Mouse (Mus musculus) lung, embryonic 16.5 days (tissue): ENCODE measurements around the gene Ano6. TPM values are rescaled to one million over a fixed set of nuclear protein-coding genes. Genes with fewer than 3 reads are reported as not detected.
A peak's percentile ranks its signal among the peaks of the same experiment; 100 is the strongest.
"Not testable (repeated sequence)": the region's sequence is repeated elsewhere in the genome, so short reads cannot be mapped to it uniquely, and the experiment has no call there.

ENCODE experiments used
- ATAC-seq: fragments of 200-750 bp; cut with Nextera tagmentation; 2 replicates; pipeline ENCODE4 v1.8.0; 2017; ENCODE audit warnings: low read depth, mild to moderate bottlenecking, moderate library complexity
- H3K27ac ChIP-seq: fragments of 300-500 bp; sonication (generic); 2 replicates; pipeline ENCODE4 v1.5.1; 2014; ENCODE audit warnings: mild to moderate bottlenecking, control low read depth, low read length
- H3K27me3 ChIP-seq: fragments of 300-500 bp; sonication (generic); 2 replicates; pipeline ENCODE4 v1.6.1; 2014; ENCODE audit warnings: low read depth, low read length, mixed read lengths; ENCODE audit not compliant: control insufficient read depth, insufficient read depth
- H3K36me3 ChIP-seq: fragments of 300-500 bp; sonication (generic); 2 replicates; pipeline ENCODE4 v1.6.1; 2014; ENCODE audit warnings: low read length; ENCODE audit not compliant: control insufficient read depth, insufficient read depth
- H3K4me1 ChIP-seq: fragments of 300-500 bp; sonication (generic); replicated peaks from 2 replicates; pipeline ENCODE4 v1.6.1; 2014; ENCODE audit warnings: low read length, mixed read lengths; ENCODE audit not compliant: control insufficient read depth, insufficient read depth
- H3K4me2 ChIP-seq: fragments of 300-500 bp; sonication (generic); 2 replicates; pipeline ENCODE4 v1.6.1; 2014; ENCODE audit warnings: low read depth, low read length, control low read depth
- H3K4me3 ChIP-seq: fragments of 300-500 bp; sonication (generic); 2 replicates; pipeline ENCODE4 v1.5.1; 2014; ENCODE audit warnings: mild to moderate bottlenecking, low read length, control low read depth
- H3K9ac ChIP-seq: fragments of 300-500 bp; sonication (generic); 2 replicates; pipeline ENCODE4 v1.6.1; 2014; ENCODE audit warnings: low read length, control low read depth
- H3K9me3 ChIP-seq: fragments of 300-500 bp; sonication (generic); 2 replicates; pipeline ENCODE4 v1.6.1; 2016; ENCODE audit warnings: low read length; ENCODE audit not compliant: control insufficient read depth
- WGBS: fragments of 180-500 bp; shearing (Covaris S2); extraction: QIAGEN DNeasy Blood & Tissue Kit; methylation state at CpG from one replicate; pipeline ENCODE4 v1.1.7; 2014; 5-methylcytosine and 5-hydroxymethylcytosine counted together
- polyA plus RNA-seq: library from polyadenylated mRNA; unstranded; fragments of >200 nt; fragmentation: Nextera tagmentation; extraction: Ambion mirVana; gene quantifications from 2 replicates; pipeline ENCODE4 v1.2.1, GENCODE M21; 2015

The Ano6 gene
- polyA plus RNA-seq, 1 experiment from 2014 or later, result 53.2 TPM

DNA sequence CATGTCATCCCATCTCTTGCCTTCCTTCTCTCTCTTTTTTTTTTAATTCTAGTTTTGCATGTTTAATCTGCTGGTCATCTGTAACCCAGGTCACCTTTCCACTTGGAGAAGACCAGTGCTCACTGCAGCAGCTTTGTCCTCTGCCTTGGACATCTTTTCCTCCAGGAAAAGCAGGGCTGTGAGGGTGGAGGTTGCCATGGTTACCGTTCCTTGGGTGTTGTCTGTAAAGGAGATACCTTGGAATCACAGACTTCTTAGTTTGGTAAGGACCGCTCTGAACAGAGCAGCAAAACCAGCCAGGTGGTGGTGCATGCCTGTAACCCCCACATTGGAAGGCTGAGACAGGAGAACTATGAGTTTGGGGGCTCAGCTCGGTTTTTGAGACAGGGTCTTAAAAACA is 26.9 kb downstream of the Ano6 start:
- 73% methylated on average over 3 of the region's 3 CpGs for WGBS
- ATAC-seq, result no peak
- H3K9ac ChIP-seq, result no peak overlapping the region
- H3K36me3 ChIP-seq, result 0 out of 2 replicates have a peak, but pooled peaks cover under 1% of the 10 kb centered on the region
- H3K4me1 ChIP-seq, result no peaks in the 10 kb centered on the region
- no peak overlapping the region for H3K27ac ChIP-seq
- H3K27me3 ChIP-seq, result no peaks in the 10 kb centered on the region
- H3K9me3 ChIP-seq, result no peaks in the 10 kb centered on the region
- H3K4me3 ChIP-seq, result no peak overlapping the region
- no peak overlapping the region for H3K4me2 ChIP-seq

DNA sequence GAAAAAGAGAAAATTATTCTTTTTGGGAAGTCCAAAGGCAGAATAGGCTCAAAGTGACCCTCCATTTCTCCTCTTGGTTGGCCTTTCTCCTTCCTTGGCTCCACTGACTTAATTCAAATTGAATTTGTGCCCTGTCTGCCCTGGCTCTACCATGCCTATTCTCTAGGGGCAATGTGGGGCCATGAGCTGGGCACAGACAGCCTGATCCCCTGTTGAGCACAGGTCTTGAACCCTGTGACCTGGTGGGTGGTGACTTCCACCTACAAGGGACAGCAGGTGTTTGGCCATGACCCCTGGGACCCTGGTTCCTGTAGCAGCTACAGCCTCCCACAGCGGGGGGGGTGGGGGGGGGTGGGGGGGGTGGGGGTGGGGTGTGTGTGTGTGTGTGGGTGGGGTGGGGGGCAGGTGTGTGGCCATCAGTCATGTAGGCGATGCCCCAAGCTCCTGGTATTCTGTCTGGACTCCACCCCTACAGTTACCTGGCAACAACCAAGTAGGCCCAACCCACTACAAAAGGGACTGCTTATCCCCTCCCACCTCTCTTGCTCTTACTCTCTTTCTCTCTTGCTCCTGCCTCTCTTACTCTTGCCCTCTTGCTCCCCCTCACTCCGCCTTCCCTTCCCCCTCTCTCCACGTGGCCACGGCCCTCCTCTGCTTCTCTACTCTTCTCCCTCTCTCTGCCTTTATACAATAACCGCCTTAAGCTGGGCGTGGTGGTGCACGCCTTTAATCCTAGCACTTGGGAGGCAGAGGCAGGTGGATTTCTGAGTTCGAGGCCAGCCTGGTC is 28.8 kb downstream of the Ano6 start:
- Histone ChIP-seq H3K4me1 (no peaks in the 10 kb centered on the region), H3K36me3 (no peaks in the 10 kb centered on the region), H3K9ac (no peak overlapping the region), H3K27me3 (no peaks in the 10 kb centered on the region), H3K9me3 (no peaks in the 10 kb centered on the region), H3K4me3 (no peak overlapping the region), H3K27ac (no peak overlapping the region), H3K4me2 (no peak overlapping the region)
- no peak for ATAC-seq
- WGBS, result 73% methylated on average over 9 of the region's 9 CpGs

DNA sequence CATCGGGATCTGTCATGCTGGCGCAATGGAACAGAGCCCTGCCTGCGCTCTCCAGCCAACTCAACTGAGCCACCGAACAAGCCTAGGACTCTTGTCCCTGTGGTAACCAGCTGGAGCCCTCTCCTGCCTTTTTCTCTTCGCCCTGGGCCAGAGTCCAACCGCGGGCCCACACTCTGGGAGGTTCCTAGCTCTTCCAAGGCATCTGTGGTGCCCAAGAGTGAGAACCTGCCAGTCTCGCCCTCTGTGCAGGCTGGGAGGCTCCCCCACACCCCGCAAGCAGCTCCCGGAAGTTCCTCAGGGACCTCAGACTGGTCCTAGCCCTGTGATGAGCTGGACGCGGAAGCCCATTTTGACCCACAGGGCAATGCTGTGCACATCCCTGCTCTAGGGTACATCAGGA is 29.5 kb downstream of the Ano6 start:
- no peak overlapping the region for H3K9ac ChIP-seq
- no peak overlapping the region for H3K27ac ChIP-seq
- WGBS, result 90% methylated on average over 12 of the region's 12 CpGs
- H3K4me1 ChIP-seq, result no peaks in the 10 kb centered on the region
- no peak overlapping the region for H3K4me3 ChIP-seq
- H3K9me3 ChIP-seq, result no peaks in the 10 kb centered on the region
- no peak for ATAC-seq
- no peaks in the 10 kb centered on the region for H3K27me3 ChIP-seq
- peaks cover 4% of the 10 kb centered on the region for H3K36me3 ChIP-seq
- H3K4me2 ChIP-seq, result no peak overlapping the region

DNA sequence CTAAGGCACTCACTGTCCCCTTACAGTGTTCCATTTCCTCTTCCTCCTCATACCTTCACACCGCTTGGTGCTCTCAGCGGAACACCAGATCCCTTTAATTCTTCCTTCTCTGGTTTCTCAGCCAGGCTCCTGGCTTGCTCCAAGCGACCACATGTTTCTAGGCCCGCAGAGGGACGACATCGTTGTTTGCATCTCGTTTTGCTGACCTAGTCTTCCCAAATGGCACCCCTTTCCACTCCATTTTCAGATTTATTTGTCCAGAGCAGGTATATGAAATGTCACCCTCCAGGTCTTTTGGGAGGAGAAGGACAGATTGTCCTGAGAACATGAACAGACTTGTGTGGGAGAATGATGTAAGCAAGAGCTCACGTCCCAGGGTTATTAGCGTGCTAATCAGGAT is 30.0 kb downstream of the Ano6 start:
- Histone ChIP-seq H3K9me3 (no peaks in the 10 kb centered on the region), H3K27ac (no peak overlapping the region), H3K4me3 (no peak overlapping the region), H3K27me3 (no peaks in the 10 kb centered on the region), H3K36me3 (peaks cover 6% of the 10 kb centered on the region), H3K4me1 (no peaks in the 10 kb centered on the region), H3K4me2 (no peak overlapping the region), H3K9ac (no peak overlapping the region)
- WGBS, result 86% methylated on average over 9 of the region's 9 CpGs
- no peak for ATAC-seq

DNA sequence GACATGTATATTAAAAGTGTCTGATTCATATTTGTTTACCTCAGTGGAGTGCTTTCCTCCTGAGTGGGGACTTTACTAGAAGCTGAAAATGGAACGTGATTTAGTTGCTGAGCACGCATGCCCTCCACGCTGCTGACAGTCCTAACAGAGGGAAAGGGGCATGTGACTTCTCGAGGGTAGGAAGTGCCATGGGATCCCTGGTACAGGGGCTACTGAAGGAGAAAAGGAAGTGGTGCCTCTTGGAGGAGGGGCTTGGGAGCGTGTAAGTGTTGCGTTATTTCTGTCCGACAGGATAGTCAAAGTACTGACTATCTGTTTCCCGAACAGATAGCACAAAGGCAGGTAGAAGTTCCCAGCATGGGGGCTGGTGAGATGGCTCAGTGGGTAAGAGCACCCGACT is 31.5 kb downstream of the Ano6 start:
- no peaks in the 10 kb centered on the region for H3K9me3 ChIP-seq
- no peaks in the 10 kb centered on the region for H3K27me3 ChIP-seq
- no peak overlapping the region for H3K4me3 ChIP-seq
- H3K36me3 ChIP-seq, result peaks cover 6% of the 10 kb centered on the region
- peaks cover under 1% of the 10 kb centered on the region; the same call in 1 of the 2 replicates for H3K4me1 ChIP-seq
- no peak overlapping the region for H3K27ac ChIP-seq
- no peak overlapping the region for H3K4me2 ChIP-seq
- no peak for ATAC-seq
- WGBS, result 73% methylated on average over 9 of the region's 9 CpGs
- H3K9ac ChIP-seq, result no peak overlapping the region

DNA sequence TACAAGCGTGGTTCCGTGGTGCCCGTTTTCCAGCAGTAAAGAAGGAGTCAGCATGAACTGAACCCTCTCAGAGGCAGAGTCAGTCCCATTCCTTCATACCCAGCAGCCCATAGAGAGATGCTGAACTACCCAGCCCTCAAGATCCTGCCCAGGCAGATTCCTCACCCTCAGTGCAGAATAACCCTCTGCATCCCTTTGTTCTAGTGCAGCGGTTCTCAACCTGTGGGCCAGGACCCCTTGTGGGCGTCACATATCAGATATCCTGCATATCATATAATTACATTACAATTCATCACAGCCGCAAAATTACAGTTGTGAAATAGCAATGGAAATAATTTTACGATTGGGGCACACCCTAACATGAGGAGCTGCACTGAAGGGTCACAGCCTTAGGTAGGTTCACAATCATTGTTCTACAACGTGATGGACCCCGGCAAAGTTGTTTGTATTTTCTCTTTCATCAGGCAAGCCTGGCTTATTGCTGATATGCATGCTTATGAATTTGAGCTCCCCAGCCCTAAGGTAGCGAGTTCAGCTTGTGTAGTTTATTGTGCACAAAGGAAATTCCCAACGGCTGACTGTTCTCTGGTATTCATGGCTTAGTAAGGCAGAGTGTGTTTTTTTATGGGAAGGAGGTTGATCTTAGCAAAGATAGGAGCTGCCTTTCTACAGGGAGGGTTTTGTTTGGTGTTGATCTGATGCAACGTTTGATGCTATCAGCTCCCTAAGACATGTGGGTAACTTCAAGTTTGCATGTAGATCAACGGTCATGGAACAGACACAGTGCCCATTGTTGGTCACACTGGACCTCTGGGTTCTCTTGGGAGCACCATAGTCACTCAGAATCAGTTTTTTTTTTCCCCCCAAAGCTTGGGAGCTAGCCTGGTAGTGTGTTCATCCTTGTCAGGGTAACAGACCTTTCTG is 33.0 kb downstream of the Ano6 start:
- no peak overlapping the region for H3K4me3 ChIP-seq
- no peak overlapping the region for H3K9ac ChIP-seq
- H3K27ac ChIP-seq, result no peak overlapping the region
- H3K27me3 ChIP-seq, result no peaks in the 10 kb centered on the region
- peaks cover 6% of the 10 kb centered on the region for H3K36me3 ChIP-seq
- H3K4me1 ChIP-seq, result peaks cover 12% of the 10 kb centered on the region
- WGBS, result 75% methylated on average over 13 of the region's 13 CpGs
- no peaks in the 10 kb centered on the region for H3K9me3 ChIP-seq
- H3K4me2 ChIP-seq, result no peak overlapping the region
- no peak for ATAC-seq

DNA sequence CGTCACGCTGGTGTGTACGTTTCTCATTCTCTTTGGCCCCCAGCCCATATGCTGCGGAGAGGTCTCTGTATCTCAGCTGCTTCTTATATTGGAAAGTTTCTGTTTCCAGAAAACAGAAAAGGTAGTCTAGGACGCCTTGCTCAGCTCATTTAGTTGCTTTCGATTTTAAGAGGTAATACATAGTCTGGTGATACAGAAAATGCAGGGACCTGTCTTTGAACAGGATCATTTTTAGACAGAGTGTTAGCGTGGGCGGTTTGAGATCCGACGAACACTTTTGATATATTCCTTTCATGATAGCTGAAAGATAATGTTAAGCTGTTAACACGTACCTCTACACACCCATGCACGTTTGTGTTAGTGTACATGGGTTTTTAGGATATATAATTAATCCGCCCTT is 35.9 kb downstream of the Ano6 start:
- Histone ChIP-seq H3K36me3 (peaks cover 6% of the 10 kb centered on the region), H3K9ac (no peak overlapping the region), H3K4me2 (no peak overlapping the region), H3K4me1 (peaks cover 38% of the 10 kb centered on the region), H3K27ac (no peak overlapping the region), H3K9me3 (no peaks in the 10 kb centered on the region), H3K4me3 (no peak overlapping the region), H3K27me3 (no peaks in the 10 kb centered on the region)
- ATAC-seq, result no peak
- 70% methylated on average over 13 of the region's 13 CpGs for WGBS

DNA sequence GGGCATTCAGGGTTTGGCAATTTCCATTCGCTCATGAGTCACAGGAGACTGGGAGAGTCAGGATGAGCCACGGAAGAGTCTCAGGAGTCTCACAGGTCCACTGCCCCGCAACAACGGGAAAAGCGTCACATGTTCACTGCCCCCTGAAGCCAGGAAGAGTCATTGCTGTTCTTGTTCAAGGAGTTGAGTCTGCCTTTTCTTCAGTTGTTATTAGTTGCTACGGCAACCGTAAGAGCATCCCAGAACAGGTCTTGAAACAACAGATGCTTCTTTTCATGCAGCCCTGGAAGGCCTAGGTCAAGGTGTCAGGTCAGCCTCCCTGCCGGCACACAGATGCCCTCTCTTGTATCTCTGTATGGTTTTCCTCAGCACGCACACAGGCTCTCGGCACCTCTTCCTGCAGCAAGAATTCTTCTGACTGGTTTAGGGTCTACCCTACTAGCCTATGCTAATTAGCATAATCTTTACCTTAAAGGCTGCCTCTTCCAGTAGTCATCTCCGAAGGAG is 36.9 kb downstream of the Ano6 start:
- Histone ChIP-seq H3K27ac (peak overlapping the region; percentile 71), H3K4me3 (no peak overlapping the region), H3K9ac (no peak overlapping the region), H3K9me3 (no peaks in the 10 kb centered on the region), H3K4me1 (peaks cover 38% of the 10 kb centered on the region), H3K27me3 (no peaks in the 10 kb centered on the region), H3K36me3 (peaks cover 6% of the 10 kb centered on the region), H3K4me2 (peak overlapping the region; percentile 23)
- ATAC-seq, result peak; percentile 9; the same call in 1 of the 2 replicates
- 39% methylated on average over 11 of the region's 11 CpGs for WGBS

DNA sequence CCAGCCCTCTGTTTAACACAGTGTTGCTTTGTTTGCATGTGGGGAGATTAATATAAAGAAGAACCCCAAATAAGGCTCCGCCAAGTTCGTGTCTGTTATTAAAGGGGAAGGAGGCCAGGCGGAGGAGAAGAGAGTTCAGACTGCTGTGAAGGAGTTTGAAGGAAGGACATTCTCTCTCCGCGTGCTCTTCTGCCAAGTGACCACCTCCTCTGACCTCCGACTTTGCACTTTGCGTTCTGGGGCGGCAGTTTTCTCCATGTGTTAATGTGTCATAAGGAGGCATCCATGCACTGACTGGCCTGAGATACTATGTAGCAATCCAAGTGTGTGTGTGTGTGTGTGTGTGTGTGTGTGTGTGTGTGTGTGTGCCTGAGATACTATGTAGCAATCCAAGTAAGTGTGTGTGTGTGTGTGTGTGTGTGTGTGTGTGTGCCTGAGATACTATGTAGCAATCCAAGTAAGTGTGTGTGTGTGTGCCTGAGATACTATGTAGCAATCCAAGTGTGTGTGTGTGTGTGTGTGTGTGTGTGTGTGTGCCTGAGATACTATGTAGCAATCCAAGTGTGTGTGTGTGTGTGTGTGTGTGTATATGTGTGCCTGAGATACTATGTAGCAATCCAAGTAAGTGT is 37.5 kb downstream of the Ano6 start:
- H3K9me3 ChIP-seq, H3K9ac ChIP-seq, H3K4me3 ChIP-seq, H3K36me3 ChIP-seq, H3K27me3 ChIP-seq: not testable (repeated sequence)
- peaks cover 38% of the 10 kb centered on the region for H3K4me1 ChIP-seq
- peak overlapping the region; percentile 87 for H3K27ac ChIP-seq
- peak overlapping the region; percentile 23 for H3K4me2 ChIP-seq
- peak; percentile 41; the same call in 1 of the 2 replicates for ATAC-seq
- WGBS, result 17% methylated on average over 8 of the region's 8 CpGs
